Mouse (Mus musculus) lung, postnatal 25 days (tissue): ENCODE results near the gene Rhcg.

Experiments used
- DNase-seq: peaks from one replicate; pipeline ENCODE4 v3.0.0; 2022; ENCODE audit warnings: low spot score

Rhcg gene

DNA sequence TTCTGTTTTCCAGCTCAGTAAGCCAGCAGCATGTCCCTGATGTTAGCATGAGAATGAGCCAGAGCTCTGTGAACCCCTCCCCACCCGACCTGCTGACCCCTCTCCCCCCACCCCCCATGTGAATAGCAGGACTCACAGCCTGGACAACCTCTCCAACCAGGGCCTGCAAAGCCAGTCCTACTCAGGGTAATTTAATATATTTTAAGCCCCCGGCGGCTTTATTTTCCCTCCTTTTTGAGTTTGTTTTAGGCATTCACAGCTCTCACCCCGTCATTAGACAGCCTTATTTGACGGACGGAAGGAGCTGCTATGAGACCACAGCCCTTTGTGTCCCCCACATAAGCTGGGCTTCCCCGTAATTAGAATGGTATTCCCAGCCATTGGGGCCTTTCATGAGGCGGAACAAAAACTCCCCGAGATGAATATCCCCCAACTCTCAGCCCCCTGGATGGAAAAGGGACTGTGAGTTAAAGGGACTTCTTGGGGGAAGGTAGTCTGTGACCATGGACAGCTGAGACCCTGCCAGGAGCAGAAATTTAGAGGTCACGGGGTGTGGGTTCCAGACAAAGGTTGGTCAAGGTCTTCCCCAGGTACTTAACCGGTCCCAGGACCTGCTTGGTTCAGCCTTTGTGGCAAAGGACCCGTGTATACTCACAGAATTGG, 68.4 kb downstream of the Rhcg start:
- DNase-seq: no peak

DNA sequence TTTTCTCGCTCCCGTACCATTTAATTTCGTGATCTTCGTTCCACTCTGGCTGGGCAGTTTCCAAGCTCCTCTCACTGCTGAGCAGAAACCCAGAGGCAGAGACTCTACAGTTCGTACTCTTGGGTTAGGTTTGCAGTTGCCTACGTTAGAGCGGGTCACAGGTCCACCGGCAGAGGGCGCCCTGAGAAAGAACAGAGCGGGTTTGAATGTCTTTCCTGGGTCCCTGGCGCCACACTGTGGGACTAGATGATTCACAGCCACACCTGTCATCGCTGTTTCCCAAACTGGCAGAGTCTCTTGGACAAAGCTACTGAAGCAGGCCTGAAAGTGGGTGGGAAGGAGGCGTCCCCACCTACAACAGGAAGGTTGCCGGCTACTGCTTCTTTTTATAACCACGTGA, 70.4 kb downstream of the Rhcg start:
- DNase-seq: peak; percentile 53

DNA sequence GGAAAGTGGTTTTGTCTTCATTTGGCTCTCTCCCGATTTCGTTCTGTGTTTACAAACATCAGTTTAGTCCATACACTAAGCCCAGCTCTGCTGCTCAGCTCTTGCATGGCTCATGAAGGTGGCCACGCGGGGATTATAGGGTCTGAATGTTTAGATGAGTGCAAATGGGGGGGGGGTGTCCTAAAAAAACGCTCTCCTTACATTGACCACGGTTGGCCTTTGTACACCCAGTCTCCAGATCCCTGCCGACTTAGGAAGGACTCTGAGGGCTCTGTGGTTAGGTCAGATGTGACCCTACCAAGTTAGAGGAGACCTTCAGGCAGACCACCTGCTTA, 72.4 kb downstream of the Rhcg start:
- no peak for DNase-seq

DNA sequence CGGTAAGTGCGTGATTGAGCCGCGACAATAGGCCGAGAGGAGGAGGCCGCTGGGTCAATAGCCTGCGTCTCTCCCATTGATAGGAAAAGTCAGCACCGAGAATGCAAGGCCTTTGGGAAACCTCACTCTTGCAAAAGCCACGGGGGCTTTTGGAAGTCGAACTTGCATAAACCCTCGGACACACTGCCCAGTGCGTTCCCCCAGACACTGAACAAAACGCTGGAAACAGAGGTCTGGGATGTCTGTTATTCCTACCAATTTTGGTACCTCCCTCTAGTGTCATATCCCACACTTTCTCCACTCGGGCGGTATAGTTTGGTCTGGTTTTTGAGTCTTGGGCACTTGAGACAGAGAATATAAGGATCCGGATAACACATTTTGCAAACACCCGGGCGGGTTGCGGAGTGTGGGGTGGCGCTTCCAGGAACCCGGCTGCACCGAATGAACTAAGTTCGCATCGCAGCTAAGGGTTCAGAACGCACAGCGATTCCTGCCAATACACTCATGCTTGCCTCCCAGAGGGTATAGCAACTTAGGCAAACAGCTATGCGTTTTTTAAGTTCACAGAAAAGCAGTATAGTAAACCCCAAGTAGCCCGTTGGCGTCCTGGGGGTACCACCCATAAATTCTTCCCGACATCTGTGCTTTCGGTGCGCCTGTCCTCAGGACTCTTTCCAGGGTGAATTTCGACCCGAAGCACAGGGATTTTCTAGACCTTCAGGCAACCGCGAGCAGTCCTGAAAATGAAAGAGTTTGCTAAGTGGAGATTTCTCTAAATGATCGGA, 73.0 kb downstream of the Rhcg start:
- DNase-seq: no peak
